Mouse (Mus musculus) hindbrain, embryonic 11.5 days (tissue): Measurements from ENCODE around the gene Klf7. TPM values are rescaled to one million over a fixed set of nuclear protein-coding genes. Genes with fewer than 3 reads are reported as not detected.

Experiments
- ATAC-seq: fragments of 200-750 bp; cut with Nextera tagmentation; 2 replicates; pipeline ENCODE4 v1.8.0; 2017; ENCODE audit warnings: mild to moderate bottlenecking, moderate TSS enrichment, moderate library complexity; ENCODE audit not compliant: low FRiP score
- DNase-seq: peaks from one replicate; pipeline ENCODE4 v3.0.0-alpha.2; 2015; ENCODE audit warnings: low spot score
- H3K27ac ChIP-seq: fragments of 300-500 bp; sonication (generic); 2 replicates; pipeline ENCODE4 v1.5.1; 2014; ENCODE audit warnings: mild to moderate bottlenecking, low read depth, low read length
- H3K27me3 ChIP-seq: fragments of 300-500 bp; sonication (generic); 2 replicates; pipeline ENCODE4 v1.6.1; 2014; ENCODE audit warnings: mild to moderate bottlenecking, low read length, moderate library complexity, mixed read lengths; ENCODE audit not compliant: control insufficient read depth, insufficient read depth
- H3K36me3 ChIP-seq: fragments of 300-500 bp; sonication (generic); 2 replicates; pipeline ENCODE4 v1.6.1; 2014; ENCODE audit warnings: mild to moderate bottlenecking, low read length, moderate library complexity, mixed read lengths; ENCODE audit not compliant: control insufficient read depth, insufficient read depth
- H3K4me1 ChIP-seq: fragments of 300-500 bp; sonication (generic); replicated peaks from 2 replicates; pipeline ENCODE4 v1.6.1; 2014; ENCODE audit warnings: low read length, mixed read lengths; ENCODE audit not compliant: control insufficient read depth, insufficient read depth
- H3K4me2 ChIP-seq: fragments of 300-500 bp; sonication (generic); replicated peaks from 2 replicates; pipeline ENCODE4 v1.6.1; 2014; ENCODE audit warnings: mild to moderate bottlenecking, low read depth, low read length
- H3K4me3 ChIP-seq: fragments of 300-500 bp; sonication (generic); 2 replicates; pipeline ENCODE4 v1.5.1; 2014; ENCODE audit warnings: low read depth, low read length
- H3K9ac ChIP-seq: fragments of 300-500 bp; sonication (generic); 2 replicates; pipeline ENCODE4 v1.6.1; 2014; ENCODE audit warnings: low read depth, low read length
- H3K9me3 ChIP-seq: fragments of 300-500 bp; sonication (generic); 2 replicates; pipeline ENCODE4 v1.6.1; 2016; ENCODE audit warnings: low read length; ENCODE audit not compliant: control insufficient read depth
- WGBS: fragments of 180-500 bp; shearing (Covaris S2); extraction: QIAGEN DNeasy Blood & Tissue Kit; methylation state at CpG from one replicate; pipeline ENCODE4 v1.1.7; 2014; 5-methylcytosine and 5-hydroxymethylcytosine counted together
- polyA plus RNA-seq: library from polyadenylated mRNA; unstranded; fragments of >200 nt; fragmentation: Nextera tagmentation; extraction: Ambion mirVana; gene quantifications from 2 replicates; pipeline ENCODE4 v1.2.1, GENCODE M21; 2014

The Klf7 gene
- polyA plus RNA-seq, 1 experiment from 2014 or later = 33.6 TPM

DNA sequence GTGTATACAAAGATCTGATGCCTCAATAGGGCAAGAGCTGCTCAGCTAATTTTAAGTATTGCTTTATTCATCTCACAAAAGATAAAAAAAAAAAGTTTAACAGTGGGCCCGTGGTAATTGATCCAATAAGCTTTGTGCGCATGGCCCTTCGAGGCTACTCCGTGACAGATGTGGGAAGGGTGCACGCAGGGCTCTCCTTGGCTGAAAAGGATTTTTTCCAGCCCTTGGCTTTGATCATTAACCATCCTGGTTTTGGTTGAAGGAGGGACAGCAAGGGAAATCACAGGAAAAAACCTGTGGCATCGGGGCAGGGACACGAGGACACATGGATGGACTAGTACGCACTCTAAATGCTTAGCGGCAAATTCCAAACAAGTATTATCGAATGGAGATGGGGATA lies 60.6 kb downstream of the Klf7 start:
- ATAC-seq (no peak), DNase-seq (no peak)
- peaks cover 10% of the 10 kb centered on the region for H3K4me1 ChIP-seq
- no peak overlapping the region for H3K4me2 ChIP-seq
- H3K9me3 ChIP-seq = no peaks in the 10 kb centered on the region
- no peaks in the 10 kb centered on the region for H3K36me3 ChIP-seq
- no peaks in the 10 kb centered on the region for H3K27me3 ChIP-seq
- no peak overlapping the region for H3K9ac ChIP-seq
- peak overlapping the region; percentile 70 for H3K27ac ChIP-seq
- no peak overlapping the region for H3K4me3 ChIP-seq
- WGBS = 77% methylated on average over 10 of the region's 10 CpGs

DNA sequence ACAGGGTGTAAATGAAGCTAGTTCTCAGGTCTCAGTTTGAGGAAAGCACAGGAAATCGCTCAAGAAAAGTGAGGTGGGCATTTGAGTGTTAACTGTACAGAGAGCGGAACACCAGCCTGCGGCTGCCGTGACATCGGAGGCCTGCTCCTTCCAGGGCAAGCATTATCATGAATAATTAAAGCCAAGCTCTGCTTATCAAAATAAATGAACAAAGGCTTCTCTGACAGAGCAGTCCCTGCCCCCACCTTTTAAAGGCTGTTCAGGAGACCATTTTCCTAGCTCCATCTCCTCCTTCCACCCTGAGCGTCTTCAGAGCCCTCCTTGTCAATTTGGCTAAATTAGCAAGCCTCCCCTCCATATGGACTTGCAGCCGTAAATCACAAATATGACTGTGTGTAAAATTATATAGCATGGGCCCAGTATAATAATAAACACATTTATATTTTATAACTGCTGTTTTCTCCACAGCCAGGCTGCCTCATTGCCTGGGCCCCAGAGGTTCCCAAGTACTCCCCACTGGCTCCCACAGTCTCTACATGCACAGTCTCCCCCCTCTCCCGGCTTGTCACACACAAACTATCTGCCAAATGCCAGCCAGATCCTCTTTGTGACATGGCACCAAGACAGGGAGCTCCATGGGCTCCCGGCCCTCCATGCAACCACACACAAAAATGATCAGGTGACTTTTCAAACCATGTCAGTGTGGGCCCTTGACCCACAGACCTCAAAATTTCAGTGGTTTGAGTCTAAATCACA lies 61.2 kb downstream of the Klf7 start:
- H3K4me1 ChIP-seq = peaks cover 10% of the 10 kb centered on the region
- no peak overlapping the region for H3K9ac ChIP-seq
- peak overlapping the region; percentile 70 for H3K27ac ChIP-seq

DNA sequence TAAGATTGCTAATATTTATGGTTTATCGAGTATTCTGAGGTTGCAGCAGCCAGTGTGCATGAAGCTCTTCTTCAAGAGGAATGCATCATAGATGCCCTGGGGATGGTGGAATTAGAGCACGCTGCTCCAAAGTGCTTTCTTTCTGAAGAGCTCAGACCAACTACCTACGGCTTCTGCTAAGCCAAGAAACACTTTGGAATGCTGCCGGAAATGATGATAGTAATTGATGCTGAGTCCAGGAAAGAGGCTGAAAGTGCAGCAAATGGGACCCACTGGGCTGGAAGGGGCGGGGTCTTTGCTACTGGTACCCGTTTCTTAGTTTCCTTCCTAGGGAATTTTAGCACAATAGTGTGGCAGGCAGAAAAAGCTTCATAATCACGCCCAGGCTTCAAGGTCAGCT lies 62.0 kb downstream of the Klf7 start:
- no peak for DNase-seq
- no peak overlapping the region for H3K9ac ChIP-seq

More for the DNA sequence above, 61.2 kb downstream of the Klf7 start:
- no peaks in the 10 kb centered on the region for H3K36me3 ChIP-seq
- no peak overlapping the region for H3K4me3 ChIP-seq
- no peak overlapping the region for H3K4me2 ChIP-seq
- no peaks in the 10 kb centered on the region for H3K9me3 ChIP-seq
- ATAC-seq (peak; percentile 77), DNase-seq (peak; percentile 45)
- H3K27me3 ChIP-seq = no peaks in the 10 kb centered on the region
- WGBS = 45% methylated on average over 9 of the region's 9 CpGs

DNA sequence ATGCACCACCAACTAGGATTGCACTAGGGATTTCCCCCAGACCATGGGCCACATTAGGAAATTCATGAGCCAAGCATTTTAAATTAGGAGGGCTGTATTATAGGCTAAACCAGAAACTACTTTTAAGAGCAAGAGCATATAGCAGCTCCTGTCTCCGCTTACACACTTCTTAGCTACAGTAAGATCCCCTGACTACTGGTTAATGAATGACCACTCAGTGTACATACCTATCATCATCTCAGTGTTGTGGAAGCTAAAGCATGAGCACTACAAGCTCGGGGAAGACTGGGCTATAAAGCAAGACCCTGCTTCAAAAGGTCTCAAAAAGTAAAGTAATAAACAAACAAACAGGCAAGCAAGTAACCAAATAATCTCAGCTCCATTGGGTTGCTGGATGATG lies 65.5 kb downstream of the Klf7 start:
- DNase-seq (no peak), ATAC-seq (no peak)
- Histone ChIP-seq H3K4me1 (peaks cover 5% of the 10 kb centered on the region), H3K4me2 (no peak overlapping the region), H3K9ac (no peak overlapping the region), H3K36me3 (no peaks in the 10 kb centered on the region), H3K4me3 (no peak overlapping the region), H3K27ac (no peak overlapping the region), H3K27me3 (no peaks in the 10 kb centered on the region), H3K9me3 (no peaks in the 10 kb centered on the region)
- 87% methylated on average over 2 of the region's 2 CpGs for WGBS

More for the DNA sequence above, 62.0 kb downstream of the Klf7 start:
- H3K4me2 ChIP-seq = no peak overlapping the region
- no peak for ATAC-seq
- 80% methylated on average over 7 of the region's 7 CpGs for WGBS
- no peak overlapping the region for H3K4me3 ChIP-seq
- no peaks in the 10 kb centered on the region for H3K9me3 ChIP-seq
- H3K36me3 ChIP-seq = no peaks in the 10 kb centered on the region
- H3K27ac ChIP-seq = peak overlapping the region; percentile 70
- peaks cover 10% of the 10 kb centered on the region for H3K4me1 ChIP-seq
- no peaks in the 10 kb centered on the region for H3K27me3 ChIP-seq

DNA sequence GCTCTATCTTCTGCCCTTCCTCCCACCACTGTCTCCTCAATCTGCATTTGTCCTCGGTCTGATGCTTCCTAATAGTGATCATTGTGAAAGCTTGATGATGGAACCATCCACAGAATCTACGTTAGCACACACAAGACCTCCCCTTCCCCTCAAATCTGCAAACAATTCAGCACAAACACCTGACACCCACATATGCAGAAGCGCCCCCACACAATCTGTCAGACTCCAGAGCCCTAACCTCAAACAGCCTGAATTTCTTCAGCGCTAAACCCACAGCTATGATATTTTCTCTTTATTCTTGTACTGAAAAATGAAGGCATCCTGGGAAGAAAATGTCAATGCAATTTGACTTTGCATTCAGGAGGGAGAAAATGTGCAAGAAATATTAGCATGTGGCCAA lies 66.1 kb downstream of the Klf7 start:
- no peak for ATAC-seq
- Histone ChIP-seq H3K4me1 (peaks cover 4% of the 10 kb centered on the region), H3K27ac (0 out of 2 replicates have a peak overlapping the region, but pooled peaks have one; percentile 3), H3K36me3 (no peaks in the 10 kb centered on the region), H3K4me3 (no peak overlapping the region), H3K9ac (no peak overlapping the region), H3K27me3 (no peaks in the 10 kb centered on the region), H3K4me2 (no peak overlapping the region), H3K9me3 (no peaks in the 10 kb centered on the region)
- 80% methylated on average over 4 of the region's 4 CpGs for WGBS
- DNase-seq = no peak

DNA sequence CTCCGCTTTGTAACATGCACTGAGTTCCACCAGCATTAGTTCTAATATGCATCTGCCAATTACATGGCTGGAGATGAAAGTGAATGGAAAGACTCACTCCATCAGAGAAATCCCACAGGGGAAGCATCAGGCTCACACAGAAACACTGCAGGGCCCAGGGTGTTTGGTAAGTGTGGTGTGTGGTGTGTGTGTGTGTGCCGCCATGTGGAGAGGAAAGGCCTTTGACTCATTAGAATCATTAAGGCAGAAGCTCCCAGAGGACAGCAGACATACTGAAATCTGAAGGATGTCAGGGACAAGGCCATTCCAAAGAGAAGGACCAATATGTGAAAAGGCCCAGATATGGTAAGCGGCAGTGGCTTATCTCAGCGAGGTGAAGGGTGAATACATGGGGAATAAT lies 66.9 kb downstream of the Klf7 start:
- Histone ChIP-seq H3K4me3 (no peak overlapping the region), H3K27ac (peak overlapping the region; percentile 34; the same call in 1 of the 2 replicates), H3K4me2 (no peak overlapping the region), H3K36me3 (no peaks in the 10 kb centered on the region), H3K4me1 (no peaks in the 10 kb centered on the region; the same call in 1 of the 2 replicates), H3K9me3 (no peaks in the 10 kb centered on the region), H3K27me3 (no peaks in the 10 kb centered on the region), H3K9ac (no peak overlapping the region)
- ATAC-seq (no peak), DNase-seq (no peak)
- 78% methylated on average over 4 of the region's 4 CpGs for WGBS

DNA sequence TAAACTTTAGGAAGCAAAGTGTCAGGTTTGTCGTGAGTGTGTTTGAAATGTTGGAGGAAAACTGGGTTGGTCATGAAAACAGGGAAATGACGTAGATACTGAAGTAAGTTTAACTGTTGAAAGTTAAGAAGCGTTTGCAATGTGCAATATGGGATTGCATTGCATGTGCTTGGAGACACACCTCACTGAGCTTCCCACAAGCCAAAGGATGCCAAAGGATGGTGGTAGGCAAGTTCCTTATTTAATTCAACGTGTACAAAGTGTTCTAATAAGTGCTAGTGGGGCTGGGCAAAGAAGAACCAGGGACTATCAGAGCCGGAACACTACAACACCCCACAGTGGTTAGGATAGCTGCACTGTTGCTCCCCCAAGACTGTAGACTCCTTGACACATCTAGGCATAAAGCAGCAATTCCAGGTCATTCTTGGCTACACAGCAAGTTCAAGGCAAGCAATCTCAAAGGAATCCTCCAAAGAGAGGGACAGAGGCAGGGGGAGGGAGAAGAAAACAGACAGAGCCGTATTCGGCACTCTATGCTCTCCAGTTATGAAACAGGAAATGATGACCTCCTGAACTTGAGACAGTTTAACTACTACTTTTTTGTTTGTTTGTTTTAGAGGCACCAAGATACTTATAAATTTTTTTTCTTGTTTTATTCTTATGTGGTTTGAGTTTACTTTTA lies 69.9 kb downstream of the Klf7 start:
- Histone ChIP-seq H3K4me1 (no peaks in the 10 kb centered on the region; the same call in 1 of the 2 replicates), H3K9me3 (no peaks in the 10 kb centered on the region), H3K4me3 (no peak overlapping the region), H3K36me3 (no peaks in the 10 kb centered on the region), H3K27ac (no peak overlapping the region), H3K27me3 (no peaks in the 10 kb centered on the region), H3K9ac (no peak overlapping the region), H3K4me2 (no peak overlapping the region)
- no peak for ATAC-seq
- DNase-seq = no peak
- 85% methylated on average over 7 of the region's 7 CpGs for WGBS

DNA sequence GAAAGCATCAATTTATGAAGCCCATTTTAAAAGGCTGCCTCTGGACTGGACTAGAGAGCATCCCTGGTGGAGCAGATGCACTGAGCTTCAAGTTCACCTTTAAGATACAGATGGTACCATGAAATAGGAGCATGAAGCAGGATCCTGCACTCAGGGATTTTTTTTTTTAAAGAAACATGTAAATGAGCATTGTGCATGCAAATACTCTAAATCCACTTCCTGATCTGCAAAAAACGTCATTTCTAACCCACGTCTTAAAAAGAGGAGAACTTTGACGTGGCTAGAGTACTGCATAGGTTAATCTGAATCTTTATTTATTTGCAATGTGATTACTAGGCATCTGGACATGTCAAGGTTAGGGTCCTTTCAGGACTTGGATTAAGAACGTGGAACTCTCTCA lies 73.5 kb downstream of the Klf7 start:
- ATAC-seq (no peak), DNase-seq (no peak)
- Histone ChIP-seq H3K4me3 (no peak overlapping the region), H3K36me3 (no peaks in the 10 kb centered on the region), H3K27ac (no peak overlapping the region), H3K4me2 (no peak overlapping the region), H3K27me3 (no peaks in the 10 kb centered on the region), H3K9ac (no peak overlapping the region), H3K9me3 (no peaks in the 10 kb centered on the region), H3K4me1 (no peaks in the 10 kb centered on the region)
- WGBS = 87% methylated on average over 4 of the region's 4 CpGs

DNA sequence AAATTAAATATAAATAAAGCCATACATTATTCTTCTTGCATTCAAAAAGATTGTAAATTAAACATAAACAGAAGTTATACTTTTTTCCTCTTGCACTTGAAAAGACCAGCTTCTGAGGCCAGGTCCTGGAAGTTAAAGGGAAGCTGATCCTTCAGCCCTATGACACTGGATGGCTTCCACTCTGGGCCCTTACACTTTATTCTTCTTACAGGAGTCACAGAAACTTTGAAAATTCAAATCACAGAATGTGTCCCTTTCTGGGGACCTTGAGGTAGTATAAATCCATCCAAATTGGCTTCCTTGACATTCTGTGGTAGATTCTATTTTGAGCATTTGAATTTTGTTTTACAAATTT lies 75.3 kb downstream of the Klf7 start:
- no peak overlapping the region for H3K9ac ChIP-seq
- H3K4me3 ChIP-seq = no peak overlapping the region
- H3K4me1 ChIP-seq = no peaks in the 10 kb centered on the region
- H3K27me3 ChIP-seq = no peaks in the 10 kb centered on the region
- no peak for ATAC-seq
- no peak for DNase-seq
- no peaks in the 10 kb centered on the region for H3K9me3 ChIP-seq
- no peaks in the 10 kb centered on the region for H3K36me3 ChIP-seq
- H3K4me2 ChIP-seq = no peak overlapping the region
- H3K27ac ChIP-seq = no peak overlapping the region
